Mouse (Mus musculus): Measurements from ENCODE around the gene E2f2.

The E2f2 gene

DNA sequence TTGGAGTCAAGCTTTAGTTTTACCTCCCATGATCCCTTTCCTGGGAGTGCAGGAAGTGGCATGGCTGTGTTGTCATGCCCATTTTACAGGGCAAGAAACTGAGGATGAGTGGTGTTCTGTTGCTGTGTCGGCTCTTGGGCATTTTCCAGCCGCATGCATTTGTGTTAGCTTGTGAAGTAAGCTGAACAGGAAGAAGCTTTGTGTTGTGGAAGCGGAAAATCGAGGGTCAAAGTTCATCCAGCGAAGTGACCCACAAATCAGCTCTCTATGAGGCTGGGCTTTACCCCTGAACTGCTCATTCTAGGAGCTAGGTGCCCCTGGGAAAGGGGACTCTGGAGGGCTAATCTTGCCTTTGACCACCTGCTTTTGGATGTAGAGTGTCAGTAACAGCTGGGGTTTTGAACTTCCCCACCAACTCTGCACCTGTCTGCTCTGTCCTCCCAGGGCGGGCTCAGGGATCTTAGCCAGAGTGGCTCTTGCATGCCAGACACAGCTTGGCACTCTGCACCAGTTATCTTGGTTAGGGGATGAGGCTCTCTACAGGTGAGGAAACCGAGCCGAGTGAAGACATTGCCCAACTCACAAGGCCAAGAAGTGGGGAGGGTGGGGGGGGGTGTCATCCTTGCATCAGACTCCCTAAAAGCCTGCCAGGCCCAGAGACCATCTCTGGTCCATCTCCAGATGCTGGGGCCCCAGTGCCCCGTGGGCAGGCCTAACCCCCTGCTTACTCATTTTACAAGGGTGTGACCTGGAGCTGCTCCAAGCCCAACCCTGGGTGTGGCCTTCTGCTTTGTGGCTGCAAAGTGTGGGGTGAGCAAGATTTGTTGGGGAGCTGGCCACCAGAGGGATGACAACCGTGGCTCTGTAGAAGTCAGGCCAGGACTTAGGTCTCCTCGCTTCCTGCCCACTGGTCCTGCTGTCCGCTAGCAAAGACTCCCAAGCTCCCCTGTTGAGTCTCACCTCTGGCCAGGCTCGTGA is 2.3 kb downstream of the E2f2 start:
- DNase-seq (ENCODE audit: low read depth, low spot score), result no peak

- no peak for DNase-seq (ENCODE audit: low read depth, low spot score)
These were observed 3.9 kb downstream of the E2f2 start for GRCm38 (mm10) chr4:136176022-136176552.

DNA sequence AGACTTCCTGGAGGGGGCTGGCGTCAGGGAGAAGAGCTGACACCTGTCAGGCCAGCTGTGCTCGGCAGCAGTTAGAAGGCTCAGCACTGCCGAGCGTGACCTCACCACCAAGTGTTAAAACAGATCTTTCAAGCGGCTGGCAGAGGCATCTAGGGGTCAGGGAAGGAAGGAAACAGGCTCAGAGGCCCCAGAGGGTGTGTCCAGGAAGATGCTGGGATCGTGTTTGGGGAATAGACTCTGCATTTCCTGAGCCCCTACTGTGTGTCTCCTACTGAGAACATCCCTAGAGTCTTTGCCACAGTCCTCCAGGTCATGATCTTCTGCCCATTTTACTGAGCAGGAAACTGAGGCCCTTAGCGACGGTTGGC is 5.0 kb downstream of the E2f2 start:
- no peak for DNase-seq (ENCODE audit: low read depth, low spot score)

DNA sequence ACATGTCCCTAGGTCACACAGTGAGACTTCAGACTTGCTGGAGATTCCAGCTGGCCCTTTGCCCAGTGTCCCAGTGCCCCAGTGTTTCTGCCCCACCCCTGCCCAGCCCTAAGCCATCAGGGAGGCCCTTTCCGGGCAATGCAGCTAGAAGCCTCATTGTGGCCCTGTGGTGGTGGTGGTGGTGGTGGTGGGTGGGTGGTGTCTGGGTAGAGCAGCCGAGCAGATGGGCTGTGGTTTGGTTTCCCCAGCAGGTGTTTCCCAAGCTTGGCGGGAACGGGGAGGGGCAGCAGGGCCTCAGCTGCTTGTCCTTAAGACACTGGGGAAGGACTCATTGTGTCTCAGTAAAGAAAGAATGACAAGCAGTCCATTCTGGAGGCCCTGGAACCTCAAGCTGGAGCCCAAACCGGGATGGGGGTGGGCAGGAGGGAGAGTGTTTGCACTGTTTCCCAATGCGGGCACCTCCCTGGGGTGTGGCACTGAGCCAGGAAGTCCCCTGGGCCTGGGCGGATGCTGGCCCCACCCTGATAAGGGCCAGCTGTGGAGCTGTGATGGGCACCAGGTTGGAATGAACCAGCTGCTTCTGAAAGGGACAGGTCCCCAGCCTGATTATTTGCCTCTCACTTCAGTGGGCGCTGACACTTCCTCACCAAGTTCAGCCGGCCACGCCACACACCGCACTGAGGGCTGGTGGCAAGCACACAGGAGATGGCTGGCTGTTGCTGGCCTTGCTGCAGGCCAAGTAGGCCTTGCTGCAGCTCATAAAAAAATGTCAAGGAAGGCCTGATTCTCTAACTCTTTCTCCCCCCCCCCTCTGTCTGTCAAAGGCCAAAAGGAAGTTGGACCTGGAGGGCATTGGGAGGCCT is 5.6 kb downstream of the E2f2 start:
- no peak for DNase-seq (ENCODE audit: low read depth, low spot score)

DNA sequence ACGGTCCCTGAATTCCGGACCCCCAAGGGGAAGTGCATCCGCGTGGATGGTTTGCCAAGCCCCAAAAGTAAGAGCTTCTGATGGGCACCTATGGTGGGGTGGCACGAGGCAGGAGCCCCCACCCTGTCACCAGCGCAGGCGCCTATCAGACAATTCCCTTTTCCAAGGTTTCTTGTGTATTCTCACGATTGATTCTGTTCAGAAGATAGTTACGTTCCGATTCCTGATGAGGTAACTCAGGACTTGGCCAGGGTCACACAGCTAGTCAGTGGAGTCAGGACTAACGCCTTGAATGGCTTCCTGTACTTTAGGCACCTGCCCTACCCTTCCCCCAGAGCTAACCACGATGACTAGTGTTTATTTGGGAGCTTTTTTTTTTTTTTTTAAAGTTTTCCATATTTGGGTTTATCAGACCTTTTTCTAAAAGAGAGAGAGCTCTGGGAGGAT is 6.3 kb downstream of the E2f2 start:
- DNase-seq (ENCODE audit: low read depth, low spot score), result no peak

DNA sequence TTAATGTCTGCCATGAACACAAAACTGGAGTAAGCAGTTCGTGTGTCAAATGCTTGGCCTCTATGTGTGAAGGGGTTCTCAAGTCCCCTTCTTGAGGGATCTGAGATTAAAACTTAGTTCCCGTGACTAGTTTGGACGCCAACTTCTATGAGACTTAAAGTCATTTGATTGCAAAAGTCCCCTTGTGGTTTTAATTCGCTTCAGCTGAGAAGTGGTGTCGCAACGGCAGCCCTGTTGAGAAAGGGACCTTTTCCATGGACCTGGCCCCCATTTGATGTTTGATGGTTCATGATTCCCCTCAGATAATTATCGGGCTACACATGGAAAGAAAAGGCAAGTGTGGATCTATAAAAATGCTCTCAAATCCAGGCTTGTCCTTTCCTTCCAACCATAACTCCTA is 7.3 kb downstream of the E2f2 start:
- DNase-seq (ENCODE audit: low read depth, low spot score), result no peak

DNA sequence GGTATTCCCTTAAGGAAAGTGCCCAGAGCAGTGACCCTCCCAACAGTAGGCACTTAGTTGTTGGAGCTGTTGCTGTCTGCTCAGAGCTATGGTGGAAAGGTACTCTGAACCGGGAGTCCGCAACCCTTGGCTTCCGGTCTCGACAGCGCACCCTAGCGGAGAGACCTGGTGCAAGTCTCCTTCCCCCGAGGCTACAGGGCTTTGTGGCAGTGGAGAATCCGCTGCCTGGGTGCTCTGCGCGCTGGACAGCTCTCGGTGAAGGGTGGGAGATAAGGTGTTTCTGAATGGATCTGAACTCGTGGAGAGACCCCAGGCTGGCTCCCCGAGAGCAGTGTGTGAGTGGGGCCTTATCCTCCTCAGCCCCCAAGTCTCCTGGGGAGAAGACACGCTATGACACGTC is 7.8 kb downstream of the E2f2 start:
- DNase-seq (ENCODE audit: low read depth, low spot score), result peak; percentile 88

DNA sequence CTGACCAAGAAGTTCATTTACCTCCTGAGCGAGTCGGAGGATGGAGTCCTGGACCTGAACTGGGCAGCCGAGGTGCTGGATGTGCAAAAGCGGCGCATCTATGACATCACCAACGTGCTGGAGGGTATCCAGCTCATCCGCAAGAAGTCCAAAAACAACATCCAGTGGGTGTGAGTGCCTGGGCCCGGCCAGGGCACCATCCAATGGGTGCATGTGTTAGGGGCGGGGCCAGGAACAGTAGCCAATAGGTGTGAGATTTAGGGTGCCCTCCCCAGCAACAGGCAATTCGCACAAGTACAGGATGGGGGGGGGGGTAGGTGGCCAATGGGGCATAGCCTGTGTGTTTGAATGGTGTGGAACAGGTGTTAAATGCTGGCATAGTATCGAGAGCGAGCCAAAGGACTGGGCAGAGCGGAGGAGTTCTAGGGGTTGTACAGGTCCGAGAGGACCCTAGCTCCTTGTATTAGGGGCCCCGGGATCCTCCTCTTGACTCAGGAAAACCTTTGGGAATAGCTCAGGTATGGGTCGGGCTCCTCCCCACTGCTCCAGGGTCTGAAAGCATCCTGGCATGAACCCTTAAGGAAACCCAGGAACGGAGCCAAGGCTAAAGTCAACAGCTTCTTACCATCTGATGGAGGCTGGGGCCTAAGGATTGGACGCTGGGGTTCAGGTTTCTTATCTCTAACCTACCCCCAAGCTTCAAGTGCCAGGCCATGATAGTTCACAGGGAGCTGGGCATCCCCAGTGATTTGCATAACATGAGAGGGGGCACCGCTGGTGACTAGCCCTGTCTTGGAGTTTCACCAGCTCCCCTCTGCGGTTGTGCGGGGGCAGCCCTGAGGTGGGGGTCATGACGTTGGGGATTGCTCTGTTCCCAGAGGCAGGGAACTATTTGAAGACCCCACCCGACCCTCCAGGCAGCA is 8.5 kb downstream of the E2f2 start:
- DNase-seq (ENCODE audit: low read depth, low spot score), result peak; percentile 75

GRCm38 (mm10) chr4:136181367-136181766 is 9.2 kb downstream of the E2f2 start:
- no peak for DNase-seq (ENCODE audit: low read depth, low spot score)

- no peak for DNase-seq (ENCODE audit: low read depth, low spot score)
These were observed 13.2 kb downstream of the E2f2 start for GRCm38 (mm10) chr4:136185375-136185774.

DNA sequence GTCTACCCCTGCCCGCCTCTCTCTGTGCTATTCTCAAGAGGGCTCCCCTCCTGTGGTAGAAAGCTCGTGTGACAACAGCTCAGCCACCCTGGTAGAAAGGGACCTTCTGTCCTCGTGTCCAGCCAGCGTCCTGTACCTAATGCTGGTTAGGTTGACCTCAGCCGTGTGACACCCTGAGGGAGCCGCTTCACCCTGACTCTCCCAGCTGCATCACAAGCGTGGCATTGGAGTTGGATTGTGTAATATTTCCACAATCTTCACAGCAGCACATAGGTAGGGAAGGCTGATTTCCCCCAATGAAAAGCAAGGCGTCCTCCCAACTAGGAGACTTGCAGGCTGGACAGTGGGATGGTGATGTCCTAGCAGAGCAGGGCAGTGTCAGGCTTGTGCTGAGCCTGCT is 14.1 kb downstream of the E2f2 start:
- no peak for DNase-seq (ENCODE audit: low read depth, low spot score)

GRCm38 (mm10) chr4:136186739-136187472 is 14.7 kb downstream of the E2f2 start:
- no peak for DNase-seq (ENCODE audit: low read depth, low spot score)

DNA sequence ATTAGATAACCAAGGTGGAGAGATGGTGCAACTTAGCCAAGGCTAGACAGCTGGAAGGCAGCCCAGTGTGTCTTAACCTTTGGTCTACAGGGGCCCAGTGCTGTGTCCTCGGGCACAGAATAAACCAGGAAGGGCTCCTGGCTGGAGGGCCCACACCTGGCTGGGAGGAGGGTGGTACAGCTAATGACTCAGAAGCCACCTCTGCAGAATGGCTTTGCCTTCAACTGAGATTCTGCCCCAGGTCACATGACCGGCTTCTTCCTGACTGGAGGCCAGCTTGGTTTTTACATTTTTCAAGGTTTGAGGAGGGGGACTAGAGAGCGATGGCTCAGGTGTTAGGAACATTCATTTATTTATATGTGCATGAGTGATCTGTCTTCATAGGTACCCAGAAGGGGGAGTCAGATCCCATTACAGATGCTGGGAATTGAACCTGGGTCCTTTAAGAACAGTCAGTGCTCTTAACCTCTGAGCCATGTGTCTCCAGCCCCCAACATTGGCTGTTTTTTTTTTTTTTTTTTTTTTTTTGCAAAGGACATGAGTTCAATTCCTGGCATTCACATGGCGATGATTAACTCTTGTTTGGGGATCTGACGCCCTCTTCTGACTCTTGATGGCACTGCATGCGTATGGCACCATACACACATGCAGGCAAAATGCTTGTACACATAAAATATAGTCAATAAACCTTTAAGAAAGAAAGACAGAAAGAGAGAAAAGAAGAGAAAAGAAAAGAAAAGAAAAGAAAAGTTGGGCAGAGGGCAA is 17.0 kb downstream of the E2f2 start:
- no peak for DNase-seq (ENCODE audit: low read depth, low spot score)

GRCm38 (mm10) chr4:136189912-136190311 is 17.7 kb downstream of the E2f2 start:
- no peak for DNase-seq (ENCODE audit: low read depth, low spot score)

DNA sequence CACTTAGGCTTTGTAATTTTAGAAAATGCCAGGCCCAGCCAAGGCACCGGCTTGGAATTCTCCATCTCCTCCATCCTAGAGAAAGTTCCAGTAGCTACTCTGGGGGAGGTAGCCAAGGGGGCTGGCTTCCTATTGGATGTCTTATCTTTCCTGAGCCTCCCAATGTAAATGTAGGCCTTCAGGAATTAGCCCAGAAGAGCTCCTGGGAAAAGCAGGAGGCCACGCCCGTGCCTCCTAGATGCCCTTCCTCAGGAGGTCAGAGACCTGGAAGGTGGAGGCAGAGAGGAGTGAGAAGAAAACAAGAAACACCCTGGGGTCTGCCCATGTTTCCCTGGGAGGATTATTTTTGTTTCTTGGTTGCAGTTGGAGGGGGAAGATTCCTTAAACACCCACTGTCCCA is 21.4 kb downstream of the E2f2 start:
- DNase-seq (ENCODE audit: low read depth, low spot score), result no peak

DNA sequence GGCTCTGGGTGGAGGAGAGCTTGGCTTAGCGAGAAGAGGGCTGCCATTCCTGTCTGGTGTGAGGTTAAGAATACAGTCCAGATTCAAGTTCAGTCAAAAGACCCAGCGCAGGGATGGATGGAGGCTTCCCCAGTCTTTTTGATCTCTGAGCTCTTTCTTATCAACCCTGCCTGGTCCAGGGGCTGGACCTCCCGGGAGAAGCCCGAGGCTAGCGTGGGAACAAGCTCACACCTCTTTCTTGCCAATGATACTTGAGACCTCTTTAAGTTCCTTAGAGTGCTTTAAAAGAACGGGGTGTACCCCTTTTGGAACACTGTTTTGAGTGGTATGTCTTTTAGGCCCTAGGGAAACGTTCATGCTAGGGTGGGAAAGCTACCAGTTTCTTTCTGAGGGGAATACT is 22.8 kb downstream of the E2f2 start:
- no peak for DNase-seq (ENCODE audit: low read depth, low spot score)

- no peak for DNase-seq (ENCODE audit: low read depth, low spot score)
These were observed 23.4 kb downstream of the E2f2 start for GRCm38 (mm10) chr4:136195629-136196028.

DNA sequence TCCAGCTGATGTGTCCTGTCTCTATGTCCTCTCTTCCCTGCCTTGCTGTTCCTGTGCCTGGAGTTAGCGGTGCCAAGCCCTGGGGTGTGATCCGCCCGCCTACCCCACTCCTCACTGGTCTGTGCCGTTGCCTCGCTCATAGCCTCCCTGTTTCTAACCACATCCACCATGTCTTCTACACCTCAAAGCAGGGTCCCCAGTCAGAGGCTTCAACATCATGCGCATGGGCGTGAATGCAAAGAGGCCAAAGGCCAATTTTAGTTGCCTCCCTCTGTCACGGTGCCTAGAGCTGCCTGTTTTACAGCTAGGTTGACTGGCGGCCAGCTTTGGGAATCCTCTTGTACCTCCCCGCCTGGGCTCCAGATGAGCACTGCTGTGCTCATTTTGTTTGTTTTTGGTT is 24.0 kb downstream of the E2f2 start:
- no peak for DNase-seq (ENCODE audit: low read depth, low spot score)

DNA sequence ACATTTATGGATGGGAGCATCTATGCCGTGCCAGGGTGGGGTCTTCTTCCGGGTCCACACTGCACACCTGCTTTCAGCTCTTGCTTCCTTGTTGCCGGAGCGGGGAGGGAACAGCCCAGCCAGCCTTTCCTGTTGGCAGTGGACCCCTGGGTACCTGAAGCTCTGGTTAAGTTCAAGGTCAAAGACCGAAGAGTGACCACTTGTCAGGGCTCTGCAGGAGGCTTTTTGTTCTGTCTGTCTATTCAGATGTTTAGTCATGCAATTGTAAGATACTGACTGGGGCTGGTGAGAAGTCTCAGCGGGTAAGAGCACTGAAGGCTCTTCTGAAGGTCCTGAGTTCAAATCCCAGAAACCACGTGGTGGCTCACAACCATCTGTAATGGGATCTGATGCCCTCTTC is 26.7 kb downstream of the E2f2 start:
- no peak for DNase-seq (ENCODE audit: low read depth, low spot score)

All from forelimb bud, embryonic 11.5 days (tissue).